Mouse (Mus musculus) cortical plate, adult 2 months (tissue): Measurements from ENCODE around the gene Dph2.

ENCODE experiments used
- CTCF ChIP-seq: fragments of 200-500 bp; IDR thresholded peaks from 2 replicates; pipeline ENCODE4 v1.5.1; 2011; ENCODE audit warnings: mild to moderate bottlenecking, control low read depth, low read length; ENCODE audit not compliant: insufficient read depth; ENCODE audit errors: extremely low read depth
- POLR2A ChIP-seq: fragments of 200-500 bp; IDR thresholded peaks from 2 replicates; pipeline ENCODE4 v1.6.1; 2011; ENCODE audit warnings: mild to moderate bottlenecking, low read length, control low read depth; ENCODE audit not compliant: insufficient read depth; ENCODE audit errors: extremely low read depth

DNA sequence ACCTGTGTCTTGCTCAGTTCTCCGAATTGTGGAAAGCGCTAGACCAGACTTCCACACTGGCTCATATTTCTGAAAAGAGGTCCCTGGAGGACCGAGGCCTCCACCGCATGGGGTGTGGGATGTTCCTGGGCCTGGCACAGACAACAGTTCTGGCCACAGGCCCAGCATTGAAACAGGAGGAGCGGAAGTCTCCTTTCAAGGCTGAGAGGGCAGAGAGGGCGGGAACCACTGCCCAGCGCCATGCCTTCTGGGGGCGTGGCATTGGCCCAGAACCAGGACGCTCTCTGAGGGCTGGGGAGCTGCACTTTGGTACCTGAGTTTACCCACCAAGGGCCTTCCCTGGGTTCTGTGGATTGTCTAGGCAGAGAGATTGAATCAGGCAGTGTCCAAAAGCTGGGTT, 25.7 kb downstream of the Dph2 start:
- TF ChIP-seq CTCF (no peak), POLR2A (no peak)
